Mouse (Mus musculus) brown adipose tissue, adult 24 weeks (tissue): ENCODE results near the gene I0C0044D17Rik. TPM values are rescaled to one million over a fixed set of nuclear protein-coding genes. Genes with fewer than 3 reads are reported as not detected.
"Not testable (repeated sequence)": the region's sequence is repeated elsewhere in the genome, so short reads cannot be mapped to it uniquely, and the experiment has no call there.

Source experiments
- H3K27ac ChIP-seq: fragments of 200-500 bp; replicated peaks from 2 replicates; pipeline ENCODE4 v1.5.1; 2012; ENCODE audit warnings: low read depth, mild to moderate bottlenecking, low read length
- H3K4me1 ChIP-seq: fragments of 200-500 bp; 2 replicates; pipeline ENCODE4 v1.6.1; 2012; ENCODE audit warnings: low read length, mixed read lengths; ENCODE audit not compliant: control insufficient read depth, insufficient read depth, insufficient read length
- H3K4me3 ChIP-seq: fragments of 200-500 bp; 2 replicates; pipeline ENCODE4 v1.5.1; 2012; ENCODE audit warnings: low read depth, mild to moderate bottlenecking, low read length, moderate library complexity; ENCODE audit not compliant: insufficient read depth
- polyA plus RNA-seq: library from polyadenylated mRNA; stranded (reverse); fragments of >200 nt; gene quantifications from 2 replicates; pipeline ENCODE4 v1.2.4, GENCODE M21; 2012; ENCODE audit not compliant: missing spikeins, insufficient read depth, insufficient read length

Gene I0C0044D17Rik
- polyA plus RNA-seq, 1 experiment, result not detected

DNA sequence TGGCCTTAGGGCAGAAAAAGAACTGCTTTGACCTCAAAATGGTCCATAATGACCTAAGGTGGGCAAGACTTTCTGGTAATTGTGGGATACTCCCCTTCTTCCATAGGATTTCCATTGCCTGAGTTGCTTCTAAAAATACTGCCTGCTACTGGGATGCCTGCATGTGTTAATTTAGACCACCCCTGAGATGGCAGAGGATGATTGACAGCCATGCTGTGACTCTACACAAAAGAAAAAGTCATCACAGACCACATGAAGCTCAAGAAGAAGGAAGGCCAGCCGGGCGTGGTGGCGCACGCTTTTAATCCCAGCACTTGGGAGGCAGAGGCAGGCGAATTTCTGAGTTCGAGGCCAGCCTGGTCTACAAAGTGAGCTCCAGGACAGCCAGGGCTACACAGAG lies 17.6 kb upstream of the I0C0044D17Rik start:
- H3K27ac ChIP-seq, H3K4me3 ChIP-seq, H3K4me1 ChIP-seq: not testable (repeated sequence)

GRCm38 (mm10) chr4:98840526-98840925 lies 16.9 kb upstream of the I0C0044D17Rik start:
- H3K4me1 ChIP-seq, result no peaks in the 10 kb centered on the region
- no peak overlapping the region for H3K27ac ChIP-seq
- no peak overlapping the region for H3K4me3 ChIP-seq

GRCm38 (mm10) chr4:98838913-98839312 lies 15.3 kb upstream of the I0C0044D17Rik start:
- H3K4me1 ChIP-seq, result no peaks in the 10 kb centered on the region
- H3K4me3 ChIP-seq, result no peak overlapping the region
- no peak overlapping the region for H3K27ac ChIP-seq

DNA sequence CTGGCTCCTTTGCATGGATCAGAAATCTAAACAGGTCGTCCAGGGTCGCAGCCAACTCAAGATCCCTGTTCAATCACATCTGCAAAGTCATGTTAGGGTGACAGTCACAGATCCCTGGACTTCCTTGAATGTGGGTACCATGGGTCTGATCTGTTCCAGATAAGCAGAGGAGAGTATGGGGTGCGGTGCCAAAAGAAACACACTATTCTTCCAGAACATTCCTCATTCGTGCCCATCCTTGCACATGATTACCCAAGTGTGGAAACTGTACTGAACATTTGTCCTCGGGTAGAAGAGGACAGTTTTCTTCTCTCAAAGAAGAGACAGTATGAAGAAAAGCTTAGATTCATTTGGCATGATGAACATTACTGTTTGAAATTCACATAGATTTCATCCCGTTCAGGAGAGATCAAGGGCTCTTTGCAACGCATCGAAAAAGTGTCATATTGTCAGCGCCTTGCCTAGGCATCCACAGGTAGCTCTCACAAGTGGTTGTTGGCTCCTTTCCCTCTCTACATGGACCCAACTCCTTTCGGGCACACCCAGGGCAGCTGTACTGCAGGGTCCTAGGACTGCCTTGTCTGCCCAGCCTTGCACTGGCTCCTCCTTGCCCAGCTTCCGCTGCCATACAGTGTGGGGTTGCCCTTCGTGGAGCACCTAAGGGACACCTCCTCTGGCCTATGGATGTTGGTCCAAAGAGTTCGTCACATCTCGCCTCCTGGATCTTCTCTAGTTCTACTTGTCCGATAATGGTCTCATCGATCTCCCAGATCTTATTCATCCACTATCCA lies 14.3 kb upstream of the I0C0044D17Rik start:
- Histone ChIP-seq H3K4me1 (no peaks in the 10 kb centered on the region), H3K27ac (no peak overlapping the region), H3K4me3 (no peak overlapping the region)

GRCm38 (mm10) chr4:98836519-98836918 lies 12.9 kb upstream of the I0C0044D17Rik start:
- Histone ChIP-seq H3K27ac (no peak overlapping the region), H3K4me3 (no peak overlapping the region)

DNA sequence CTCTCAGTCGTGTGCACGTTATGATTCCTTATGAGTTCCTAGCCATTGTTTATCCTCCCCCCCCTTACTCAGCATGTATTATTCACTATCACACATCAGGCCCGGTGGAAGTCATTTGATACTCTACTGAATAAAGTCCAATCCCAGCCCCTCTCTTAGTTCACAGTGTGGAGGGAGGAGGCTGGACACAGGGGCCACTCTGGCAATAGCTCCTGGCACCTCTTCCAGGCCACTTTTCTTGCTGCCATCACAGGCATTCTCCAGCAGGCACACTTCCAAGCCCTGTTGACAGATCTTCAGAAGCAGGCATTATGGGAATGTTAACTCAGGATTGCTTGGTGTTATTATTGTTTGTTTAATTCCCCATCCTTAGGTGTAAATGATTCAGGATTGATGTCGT lies 11.1 kb upstream of the I0C0044D17Rik start:
- no peak overlapping the region for H3K27ac ChIP-seq
- H3K4me1 ChIP-seq, result peaks cover 7% of the 10 kb centered on the region; the same call in 1 of the 2 replicates
- no peak overlapping the region for H3K4me3 ChIP-seq

More at GRCm38 (mm10) chr4:98836519-98836918, 12.9 kb upstream of the I0C0044D17Rik start:
- H3K4me1 ChIP-seq, result peaks cover 7% of the 10 kb centered on the region; the same call in 1 of the 2 replicates

DNA sequence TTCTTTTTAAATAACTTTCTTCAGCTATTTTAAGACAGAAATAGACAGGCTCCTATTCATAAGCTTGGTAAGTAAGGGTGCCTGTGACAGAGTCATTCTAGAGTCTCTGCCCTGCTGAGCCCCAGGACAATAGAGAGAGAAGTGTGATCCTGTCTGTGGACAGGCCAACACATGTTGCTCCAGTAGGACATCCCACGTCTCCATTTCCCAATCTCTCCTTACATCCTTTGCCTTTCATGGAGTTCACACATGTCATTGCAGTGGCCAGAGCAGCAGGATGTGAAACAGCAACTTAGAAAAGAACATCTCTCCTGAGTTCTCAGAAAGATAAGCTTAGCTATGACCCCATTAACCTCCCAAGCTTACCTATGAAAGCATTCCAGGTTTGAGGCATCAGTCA lies 8.1 kb upstream of the I0C0044D17Rik start:
- H3K4me1 ChIP-seq, result peaks cover 7% of the 10 kb centered on the region; the same call in 1 of the 2 replicates
- H3K4me3 ChIP-seq, result no peak overlapping the region
- 0 out of 2 replicates have a peak overlapping the region, but pooled peaks have one; percentile 41 for H3K27ac ChIP-seq

DNA sequence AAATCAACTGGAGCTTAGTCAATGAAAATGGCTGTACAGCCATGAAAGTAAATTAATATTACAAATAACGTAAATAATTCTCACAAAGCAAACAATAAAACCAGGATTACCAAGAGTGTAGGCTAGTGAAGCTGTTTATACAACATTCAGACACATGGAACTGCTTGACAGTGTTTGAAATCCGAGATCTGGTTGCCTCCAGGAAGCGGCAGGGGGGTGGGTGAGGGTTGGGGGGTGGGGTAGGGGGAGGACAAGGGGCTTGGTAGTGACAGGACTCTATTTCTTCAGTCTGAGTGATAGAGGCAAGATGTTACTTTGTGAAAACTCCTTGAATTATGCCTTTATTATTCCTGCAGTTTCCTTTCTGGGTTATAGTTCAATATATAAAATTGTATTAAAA lies 3.1 kb upstream of the I0C0044D17Rik start:
- Histone ChIP-seq H3K27ac (no peak overlapping the region), H3K4me3 (no peak overlapping the region), H3K4me1 (peaks cover 1% of the 10 kb centered on the region; the same call in 1 of the 2 replicates)

DNA sequence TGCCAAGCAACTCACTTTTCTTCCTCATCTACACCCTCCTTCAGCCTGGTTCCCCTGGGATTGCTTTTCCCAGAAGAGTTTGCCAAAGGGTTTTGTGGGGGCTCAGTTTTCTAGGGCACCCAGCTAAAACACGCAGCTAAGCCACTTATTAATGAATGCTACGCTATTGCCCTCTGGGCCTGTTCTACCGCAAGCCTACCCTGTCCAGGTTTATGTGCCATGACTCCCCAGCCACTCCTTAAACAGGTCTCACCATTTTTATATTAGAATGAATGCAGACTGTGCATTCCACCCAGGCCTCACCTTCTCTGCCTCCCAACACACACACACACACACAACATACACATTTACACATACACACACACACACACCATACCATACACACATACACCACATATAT lies 593 bp downstream of the I0C0044D17Rik start:
- H3K27ac ChIP-seq, result no peak overlapping the region
- H3K4me1 ChIP-seq, result no peaks in the 10 kb centered on the region
- H3K4me3 ChIP-seq, result no peak overlapping the region

DNA sequence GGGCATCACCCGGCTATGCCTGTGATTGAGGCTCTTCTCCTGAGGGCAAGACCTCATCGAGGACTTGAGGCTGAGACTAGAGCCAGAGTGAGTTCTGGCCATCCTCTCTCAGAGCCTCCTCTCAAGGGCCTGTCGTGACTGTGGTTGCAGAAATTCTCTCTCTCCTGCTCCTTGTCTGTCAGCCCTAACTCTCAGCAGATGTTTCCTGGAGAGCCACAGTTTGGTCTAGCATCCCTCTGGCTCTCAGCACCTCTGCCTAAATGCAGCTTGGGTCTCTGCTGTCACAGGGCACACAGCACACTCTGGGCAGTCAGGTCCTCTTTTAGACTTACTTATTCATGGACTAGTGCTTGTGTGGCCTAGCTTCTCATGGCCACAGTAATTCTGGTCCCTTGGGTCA lies 1.2 kb downstream of the I0C0044D17Rik start:
- H3K4me1 ChIP-seq, result no peaks in the 10 kb centered on the region
- H3K27ac ChIP-seq, result no peak overlapping the region
- no peak overlapping the region for H3K4me3 ChIP-seq

- H3K4me3 ChIP-seq, result no peak overlapping the region
- no peak overlapping the region for H3K27ac ChIP-seq
Measured at GRCm38 (mm10) chr4:98819216-98819755, 4.4 kb downstream of the I0C0044D17Rik start.

DNA sequence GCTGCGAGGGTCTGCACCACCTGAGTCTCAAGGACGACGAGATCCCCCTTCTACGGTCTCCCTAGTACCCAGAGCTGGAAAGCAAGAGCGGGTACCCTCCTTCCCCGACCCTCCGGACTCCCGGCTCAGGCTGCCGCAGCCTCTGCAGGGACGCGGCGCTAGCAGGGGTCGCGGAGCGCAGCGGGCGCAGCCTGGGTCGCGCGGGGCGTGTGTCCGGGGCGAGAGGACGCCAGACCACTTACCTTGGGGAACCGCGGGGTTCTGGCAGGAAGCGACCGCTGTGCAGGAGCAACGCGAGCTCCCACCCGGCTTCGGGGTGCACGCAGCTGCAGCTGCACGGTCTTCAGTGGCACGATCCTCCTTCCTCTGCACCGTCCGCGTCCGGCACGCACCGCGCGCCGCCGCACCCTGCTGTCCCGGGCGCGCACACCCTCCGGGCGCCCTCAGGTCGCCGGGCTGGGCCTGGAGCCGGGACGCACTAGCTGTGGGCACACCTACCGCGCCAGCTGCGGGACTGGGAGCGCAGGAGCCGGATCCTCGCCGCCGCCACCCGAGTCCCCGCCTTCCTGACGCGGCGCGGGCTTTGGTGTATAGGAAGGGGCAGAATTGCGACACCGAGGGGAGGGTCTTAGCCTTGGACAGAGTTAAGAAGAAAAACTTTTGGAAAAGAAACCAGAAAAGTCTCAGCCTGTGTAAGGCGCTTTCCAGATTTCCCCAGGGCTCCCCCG lies 6.3 kb downstream of the I0C0044D17Rik start, which contains the start of gene Kank4:
TSS of gene Kank4 (minus strand) at position 354 of the 728 bp plus-strand sequence.
- Histone ChIP-seq H3K4me3 (peak within 1 kb of the TSS; percentile 57), H3K27ac (no peak within 1 kb of the TSS), H3K4me1 (no peaks in the 10 kb centered on the region)

More at GRCm38 (mm10) chr4:98819216-98819755, 4.4 kb downstream of the I0C0044D17Rik start:
- no peaks in the 10 kb centered on the region for H3K4me1 ChIP-seq

DNA sequence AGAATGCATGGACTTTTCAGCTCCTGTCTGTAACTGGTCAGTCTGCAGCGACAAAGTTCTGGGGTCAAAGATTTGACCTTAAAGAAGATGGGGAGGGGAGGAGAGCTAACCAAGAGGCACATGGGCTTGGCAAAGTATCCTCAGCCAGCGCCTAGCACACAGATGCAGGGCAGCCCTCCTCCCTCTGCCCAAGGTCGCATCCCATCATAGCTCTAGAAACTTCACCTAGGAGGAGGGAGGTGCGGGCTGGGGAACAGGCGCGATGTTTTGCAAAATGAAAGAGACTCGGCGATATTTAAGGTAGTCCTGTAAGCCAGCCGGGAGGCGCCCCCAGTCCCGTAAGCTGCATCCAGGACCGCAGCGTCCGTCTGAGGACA lies 6.8 kb downstream of the I0C0044D17Rik start:
- Histone ChIP-seq H3K4me3 (peak overlapping the region; percentile 57), H3K27ac (no peak overlapping the region), H3K4me1 (no peaks in the 10 kb centered on the region)

- no peak overlapping the region for H3K4me3 ChIP-seq
- no peaks in the 10 kb centered on the region for H3K4me1 ChIP-seq
- H3K27ac ChIP-seq, result no peak overlapping the region
Measured at GRCm38 (mm10) chr4:98806306-98806705, 17.3 kb downstream of the I0C0044D17Rik start.

GRCm38 (mm10) chr4:98805291-98806048 lies 18.2 kb downstream of the I0C0044D17Rik start:
- Histone ChIP-seq H3K4me1 (no peaks in the 10 kb centered on the region), H3K4me3 (no peak overlapping the region), H3K27ac (no peak overlapping the region)
